Mouse (Mus musculus) telencephalon, adult 2 months (tissue): Measurements from ENCODE around the gene Rpl27.
"Not testable (repeated sequence)": the region's sequence is repeated elsewhere in the genome, so short reads cannot be mapped to it uniquely, and the experiment has no call there.

Experiments used
- DNase-seq: peaks from one replicate; pipeline ENCODE4 v3.0.0-alpha.2; 2011; ENCODE audit warnings: low read depth, low spot score

The Rpl27 gene

DNA sequence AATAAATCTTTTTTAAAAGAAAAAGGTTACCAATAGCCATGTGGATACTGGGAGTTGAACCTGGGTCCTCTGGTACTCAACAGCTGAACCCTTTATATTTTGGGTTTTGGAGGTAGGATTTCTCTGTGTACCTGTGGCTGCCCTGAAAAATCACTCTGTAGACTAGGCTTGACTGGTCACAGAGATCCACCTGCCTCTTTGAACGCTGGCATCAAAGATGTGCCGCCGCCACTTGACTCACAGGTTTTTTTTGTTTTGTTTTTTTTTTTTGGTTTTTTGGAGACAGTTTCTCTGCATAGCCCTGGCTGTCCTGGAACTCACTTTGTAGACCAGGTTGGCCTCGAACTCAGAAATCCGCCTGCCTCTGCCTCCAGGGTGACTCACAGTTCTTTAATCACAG lies 5.7 kb downstream of the Rpl27 start:
- DNase-seq = no peak

- DNase-seq = no peak
These were observed 6.2 kb downstream of the Rpl27 start, which contains the start of gene Ifi35 for GRCm38 (mm10) chr11:101448274-101448746. Ifi35 (plus strand) TSS chr11:101448407.

GRCm38 (mm10) chr11:101448899-101449298 lies 6.8 kb downstream of the Rpl27 start:
- no peak for DNase-seq

DNA sequence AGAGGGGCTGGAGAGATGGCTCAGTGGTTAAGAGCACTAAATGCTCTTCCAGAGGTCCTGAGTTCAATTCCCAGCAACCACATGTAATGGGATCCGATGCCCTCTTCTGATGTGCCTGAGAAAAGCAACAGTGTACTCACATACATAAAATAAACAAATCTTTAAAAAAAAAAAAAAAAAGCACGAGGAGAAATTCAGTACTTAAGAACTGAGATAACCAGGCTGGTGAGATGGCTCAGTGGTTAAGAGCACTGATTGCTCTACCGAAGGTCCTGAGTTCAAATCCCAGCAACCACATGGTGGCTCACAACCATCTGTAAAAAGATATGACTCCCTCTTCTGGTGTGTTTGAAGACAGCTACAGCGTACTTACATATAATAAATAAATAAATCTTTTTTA lies 7.5 kb downstream of the Rpl27 start:
- not testable (repeated sequence) for DNase-seq

DNA sequence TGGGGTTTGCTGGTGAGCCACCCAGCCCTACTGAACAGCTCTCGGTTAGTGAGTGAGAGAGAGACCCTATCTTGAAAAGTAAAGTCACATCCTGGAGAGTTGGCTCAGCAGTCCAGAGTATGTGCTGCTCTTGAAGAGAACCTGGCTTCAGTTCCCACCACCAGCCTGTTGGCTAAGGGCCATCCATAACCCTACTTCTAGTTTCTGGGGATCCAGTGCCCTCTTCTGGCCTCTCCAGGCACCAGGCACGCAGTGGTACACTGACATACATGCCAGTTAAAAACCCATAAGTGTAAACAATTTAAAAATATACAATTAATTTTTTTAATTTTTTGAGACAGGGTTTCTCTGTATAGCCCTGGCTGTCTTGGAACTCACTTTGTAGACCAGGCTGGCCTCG lies 8.3 kb downstream of the Rpl27 start:
- no peak for DNase-seq

GRCm38 (mm10) chr11:101451536-101451935 lies 9.4 kb downstream of the Rpl27 start:
- no peak for DNase-seq

GRCm38 (mm10) chr11:101452093-101452774 lies 10.1 kb downstream of the Rpl27 start:
- DNase-seq = no peak

- DNase-seq = no peak
These were observed 12.6 kb downstream of the Rpl27 start for GRCm38 (mm10) chr11:101454702-101455101.

DNA sequence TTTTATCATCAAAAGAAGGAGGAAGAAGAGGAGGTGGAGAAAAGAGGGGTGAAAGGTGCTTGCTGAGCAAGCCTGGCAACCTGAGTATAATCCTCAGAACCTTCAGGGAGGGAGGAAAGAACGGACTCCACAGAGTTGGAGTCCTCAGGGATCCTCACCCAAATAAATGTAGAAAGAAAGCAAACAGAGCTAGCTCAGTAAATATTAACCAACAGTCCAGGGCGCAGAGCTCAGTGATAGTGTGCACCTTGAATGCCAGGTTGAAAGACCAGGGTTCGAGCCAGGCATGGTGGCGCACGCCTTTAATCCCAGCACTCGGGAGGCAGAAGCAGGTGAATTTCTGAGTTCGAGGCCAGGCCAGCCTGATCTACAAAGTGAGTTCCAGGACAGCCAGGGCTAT lies 13.5 kb downstream of the Rpl27 start:
- DNase-seq = no peak

DNA sequence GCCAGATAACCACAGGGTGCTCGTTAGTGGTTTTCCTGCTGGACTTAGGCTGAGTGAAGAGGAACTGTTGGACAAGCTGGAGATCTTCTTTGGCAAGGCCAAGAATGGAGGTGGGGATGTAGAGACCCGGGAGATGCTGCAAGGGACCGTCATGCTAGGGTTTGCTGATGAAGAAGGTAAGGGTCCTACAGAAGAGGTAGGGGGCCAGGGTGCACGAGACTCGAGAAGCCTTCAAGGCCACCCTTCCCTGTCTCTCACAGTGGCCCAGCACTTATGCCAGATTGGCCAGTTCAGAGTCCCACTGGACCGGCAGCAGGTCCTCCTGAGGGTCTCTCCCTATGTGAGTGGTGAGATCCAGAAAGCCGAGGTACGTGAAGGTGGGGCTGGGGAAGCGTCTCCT lies 15.5 kb downstream of the Rpl27 start:
- DNase-seq = no peak

DNA sequence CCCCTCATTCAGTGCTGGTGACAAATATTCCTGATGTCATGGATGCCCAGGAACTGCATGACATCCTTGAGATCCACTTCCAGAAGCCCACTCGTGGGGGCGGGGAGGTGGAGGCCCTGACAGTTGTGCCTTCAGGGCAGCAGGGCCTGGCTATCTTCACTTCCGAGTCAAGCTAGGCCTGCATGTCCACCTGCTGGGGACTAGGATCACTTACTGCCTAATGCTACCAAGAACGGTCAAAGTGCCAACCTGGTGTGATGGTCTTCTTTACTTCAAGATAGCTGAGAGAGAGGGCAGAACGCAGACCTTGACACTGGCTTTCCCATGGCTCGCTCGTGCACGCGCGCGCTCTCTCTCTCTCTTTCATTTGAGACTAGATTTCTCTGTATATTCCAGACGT lies 16.1 kb downstream of the Rpl27 start:
- no peak for DNase-seq

DNA sequence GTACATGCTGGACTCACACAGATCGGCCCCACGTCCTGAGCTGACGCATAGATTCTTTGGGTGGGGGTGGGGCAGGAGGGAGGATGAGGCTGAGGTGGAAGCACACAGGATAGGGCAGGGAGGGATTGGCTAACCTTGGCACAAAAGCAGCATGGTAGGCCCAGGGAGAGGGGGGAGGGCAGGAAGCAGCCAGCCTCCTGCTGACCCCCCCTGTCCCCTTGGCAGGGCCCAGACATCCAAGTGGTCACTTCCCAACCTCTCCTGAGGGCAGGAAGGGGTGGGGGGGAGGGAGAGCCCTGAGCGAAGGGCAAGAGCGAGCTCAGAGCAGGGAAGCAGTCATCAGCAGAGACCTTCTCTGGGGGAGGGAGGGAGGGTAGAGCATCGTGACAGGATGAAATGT lies 17.6 kb downstream of the Rpl27 start:
- no peak for DNase-seq

- no peak for DNase-seq
These were observed 18.2 kb downstream of the Rpl27 start for GRCm38 (mm10) chr11:101460321-101460720.

- no peak for DNase-seq
These were observed 20.0 kb downstream of the Rpl27 start for GRCm38 (mm10) chr11:101462141-101462540.

- DNase-seq = no peak
These were observed 20.7 kb downstream of the Rpl27 start for GRCm38 (mm10) chr11:101462583-101463440.

- DNase-seq = no peak
These were observed 22.4 kb downstream of the Rpl27 start, which contains the start of gene Rnd2 for GRCm38 (mm10) chr11:101464211-101465100. Rnd2 (plus strand) TSS chr11:101464999.

DNA sequence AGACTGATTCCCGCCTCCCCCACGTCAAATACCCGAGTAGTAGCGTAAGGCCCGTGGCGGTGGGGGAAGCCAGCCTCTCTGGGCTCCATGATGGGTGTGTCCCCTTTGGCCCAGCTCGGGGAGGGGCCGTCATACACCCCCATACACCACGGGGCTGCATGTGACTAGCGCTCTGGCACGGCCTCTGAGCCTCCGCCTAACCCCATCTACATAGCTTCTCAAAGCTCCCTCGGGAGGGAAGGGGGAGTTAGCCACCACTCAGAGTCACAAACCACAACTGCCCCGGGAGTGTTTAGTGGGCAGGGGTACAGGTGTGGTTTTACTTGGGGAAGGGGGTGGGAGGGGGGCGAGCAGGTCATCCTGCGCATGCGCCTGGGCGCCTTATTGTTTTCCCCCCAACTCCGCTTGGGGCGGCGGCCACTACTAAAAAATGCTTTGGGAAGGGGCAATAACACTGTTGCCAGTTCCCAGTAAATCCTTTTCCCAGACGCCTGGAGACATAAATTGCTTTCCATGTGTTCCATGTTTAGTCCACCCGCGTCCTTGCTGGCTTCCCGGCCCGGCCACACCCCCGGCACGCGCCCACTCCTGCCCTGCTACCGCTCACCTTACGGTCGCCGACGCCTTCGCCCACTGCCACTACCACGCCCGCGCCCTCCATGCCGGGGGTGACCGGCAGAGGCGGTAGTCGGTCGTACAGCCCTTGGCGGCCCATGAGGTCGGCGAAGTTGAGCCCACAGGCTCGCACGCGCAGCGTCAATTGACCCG lies 23.2 kb downstream of the Rpl27 start:
- no peak for DNase-seq

DNA sequence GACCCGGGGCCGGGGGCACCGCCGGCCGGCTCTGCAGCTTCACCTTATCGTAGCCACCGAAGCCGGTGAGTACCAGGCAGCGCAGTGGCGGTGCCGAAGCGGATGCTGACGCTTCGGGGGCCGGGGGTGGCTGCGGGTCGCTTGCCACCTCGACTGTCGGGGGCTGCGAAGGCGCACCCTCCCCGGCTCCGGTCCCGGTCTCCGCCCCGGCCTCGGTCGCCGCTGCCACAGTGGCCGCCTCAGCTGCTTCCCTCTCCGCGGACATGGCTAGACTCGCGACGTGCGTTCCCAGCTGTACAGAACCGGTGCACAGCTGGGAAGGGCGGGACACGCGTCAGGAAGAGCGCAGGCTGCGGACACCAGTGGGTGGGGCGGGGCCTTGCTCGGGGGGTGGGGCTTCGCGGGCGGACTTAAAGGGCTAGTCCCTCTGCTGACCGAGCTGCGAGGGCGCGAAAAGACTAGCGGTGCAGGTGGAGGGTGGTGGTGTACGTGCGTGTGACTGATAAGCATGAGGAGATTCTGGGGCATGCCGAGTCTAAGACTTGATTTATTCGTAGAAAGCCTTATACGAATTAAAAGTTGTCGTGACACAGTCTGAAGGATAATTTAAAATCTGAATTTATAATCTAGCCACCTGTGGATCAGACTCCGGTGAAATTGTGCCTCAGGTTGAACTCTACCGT lies 23.9 kb downstream of the Rpl27 start, which contains the start of gene Vat1:
Gene Vat1 (minus strand): TSS at position 362 of the 683 bp plus-strand sequence.
- no peak for DNase-seq

GRCm38 (mm10) chr11:101466552-101466950 lies 24.5 kb downstream of the Rpl27 start:
- not testable (repeated sequence) for DNase-seq
